Mouse (Mus musculus) right cerebral cortex, adult 2 months (tissue): ENCODE measurements at regions not wholly inside any gene's neighbourhood (a gene's known extent, or its start where the extent isn't known, plus 50 kb on each side); places are given as distances from the start of the nearest gene placed in this dataset.
"Not testable (repeated sequence)": the region's sequence is repeated elsewhere in the genome, so short reads cannot be mapped to it uniquely, and the experiment has no call there.

ENCODE experiments used
- DNase-seq, 2 experiments: peaks; one replicate each; pipeline ENCODE4 v3.0.0; 2021 to 2022; ENCODE audit warnings: low spot score in 2 of 2

GRCm38 (mm10) chr6:68370010-68370409 lies 834.4 kb upstream of the Tacstd2 start:
- no peak for DNase-seq

- peak; percentile 7 to 20 for DNase-seq
Measured at GRCm38 (mm10) chr6:68339846-68340245, 804.2 kb upstream of the Tacstd2 start.

GRCm38 (mm10) chr6:68339205-68339604 lies 803.6 kb upstream of the Tacstd2 start:
- not testable (repeated sequence) for DNase-seq

GRCm38 (mm10) chr6:68311409-68311808 lies 775.8 kb upstream of the Tacstd2 start:
- DNase-seq = no peak

GRCm38 (mm10) chr6:68302133-68302532 lies 766.5 kb upstream of the Tacstd2 start:
- DNase-seq = no peak

- DNase-seq = no peak
Measured at GRCm38 (mm10) chr6:68256725-68257124, 721.1 kb upstream of the Tacstd2 start.

GRCm38 (mm10) chr6:68256151-68256550 lies 720.6 kb upstream of the Tacstd2 start:
- DNase-seq = no peak

GRCm38 (mm10) chr6:68252730-68253129 lies 717.1 kb upstream of the Tacstd2 start:
- DNase-seq = no peak

GRCm38 (mm10) chr6:68251320-68251719 lies 715.7 kb upstream of the Tacstd2 start:
- not testable (repeated sequence) for DNase-seq

GRCm38 (mm10) chr6:68250392-68250791 lies 714.8 kb upstream of the Tacstd2 start:
- not testable (repeated sequence) for DNase-seq

- not testable (repeated sequence) for DNase-seq
Measured at GRCm38 (mm10) chr6:68249259-68249658, 713.7 kb upstream of the Tacstd2 start.

GRCm38 (mm10) chr6:68248018-68248533 lies 712.5 kb upstream of the Tacstd2 start:
- not testable (repeated sequence) for DNase-seq

- not testable (repeated sequence) for DNase-seq
Measured at GRCm38 (mm10) chr6:68242749-68243148, 707.2 kb upstream of the Tacstd2 start.

- no peak for DNase-seq
Measured at GRCm38 (mm10) chr6:68219685-68220084, 684.1 kb upstream of the Tacstd2 start.

GRCm38 (mm10) chr6:68201448-68201847 lies 665.9 kb upstream of the Tacstd2 start:
- peak in 1 of 2 experiments; percentile 22 for DNase-seq

- DNase-seq = no peak
Measured at GRCm38 (mm10) chr6:68198031-68198430, 662.4 kb upstream of the Tacstd2 start.

GRCm38 (mm10) chr6:68164792-68165191 lies 629.2 kb upstream of the Tacstd2 start:
- peak; percentile 8 to 14 for DNase-seq

- not testable (repeated sequence) for DNase-seq
Measured at GRCm38 (mm10) chr6:68164111-68164510, 628.5 kb upstream of the Tacstd2 start.

GRCm38 (mm10) chr6:68151569-68151968 lies 616.0 kb upstream of the Tacstd2 start:
- no peak for DNase-seq

- DNase-seq = no peak
Measured at GRCm38 (mm10) chr6:68102481-68102880, 566.9 kb upstream of the Tacstd2 start.
